Mouse (Mus musculus): Measurements from ENCODE around the gene Gm10974.

DNA sequence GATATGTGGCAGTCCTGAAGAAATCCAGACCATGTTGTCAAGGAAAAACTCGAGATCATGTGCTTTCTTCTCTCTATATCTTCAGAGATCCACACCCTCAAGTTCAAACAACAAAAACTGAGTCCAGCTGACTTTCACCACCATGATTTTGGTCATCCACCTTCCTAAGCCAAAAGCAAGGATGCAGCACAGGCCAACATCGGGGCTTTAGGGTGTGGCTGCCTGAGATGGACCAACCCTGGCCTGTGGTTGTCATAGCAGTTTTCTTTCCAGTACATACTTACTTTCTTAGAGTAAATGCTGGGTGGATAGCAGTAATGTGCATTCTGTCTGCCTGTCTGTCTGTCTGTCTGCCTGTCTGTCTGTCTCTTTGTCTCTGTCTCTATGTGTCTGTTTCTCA lies 294 bp upstream of the Gm10974 start:
- TF ChIP-seq CTCF (IDR thresholded peaks at IDR 0.05; ENCODE audit: extremely low read depth, insufficient read depth, insufficient read length, insufficient replicate concordance) (no peak), POLR2A (IDR thresholded peaks at IDR 0.05; ENCODE audit: low read depth, low read length) (no peak)

Data from spleen, adult 2 months (tissue).